Mouse (Mus musculus): ENCODE results near the gene Manbal.

The Manbal gene

DNA sequence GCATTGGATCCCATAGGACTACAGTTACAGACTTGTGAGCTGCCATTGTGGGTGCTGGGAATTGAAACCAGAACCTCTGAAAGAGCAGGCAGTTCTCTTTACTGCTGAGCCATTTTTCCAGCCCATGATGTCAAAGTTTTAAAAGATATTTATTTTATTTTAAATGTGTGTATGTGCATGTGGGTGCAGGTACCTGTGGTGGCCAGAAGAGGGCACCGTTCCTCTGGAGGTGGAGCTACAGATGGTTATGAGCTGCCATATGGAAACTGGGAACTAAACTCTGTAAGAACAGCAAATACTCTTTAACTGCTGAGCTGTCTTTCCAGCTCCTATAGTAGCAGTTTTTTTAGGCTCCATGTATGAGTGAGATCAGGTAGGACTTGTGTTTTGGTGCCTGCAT lies 74.0 kb downstream of the Manbal start:
- no peak for DNase-seq
